Mouse (Mus musculus) ES-Bruce4 (cell line): ENCODE measurements at regions not wholly inside any gene's neighbourhood (a gene's known extent, or its start where the extent isn't known, plus 50 kb on each side); places are given as distances from the start of the nearest gene placed in this dataset.

Experiments
- CTCF ChIP-seq: IDR thresholded peaks from one replicate; pipeline ENCODE4 v1.8.1; 2011; ENCODE audit warnings: low read depth, low read length
- POLR2A ChIP-seq: IDR thresholded peaks from one replicate; pipeline ENCODE4 v1.8.1; 2011; ENCODE audit warnings: low read length; ENCODE audit not compliant: insufficient read depth

- no peak for TF ChIP-seq POLR2A
- no peak for TF ChIP-seq CTCF
Observed at GRCm38 (mm10) chr1:55963867-55964266, 558.1 kb downstream of the Plcl1 start.
